Mouse (Mus musculus) cerebellum, postnatal 25 days (tissue): ENCODE measurements around the gene Rps19.

Experiments used
- DNase-seq, 2 experiments: peaks; one replicate each; pipeline ENCODE4 v3.0.0; 2021; ENCODE audit warnings: mixed read lengths in 2 of 2

The Rps19 gene

DNA sequence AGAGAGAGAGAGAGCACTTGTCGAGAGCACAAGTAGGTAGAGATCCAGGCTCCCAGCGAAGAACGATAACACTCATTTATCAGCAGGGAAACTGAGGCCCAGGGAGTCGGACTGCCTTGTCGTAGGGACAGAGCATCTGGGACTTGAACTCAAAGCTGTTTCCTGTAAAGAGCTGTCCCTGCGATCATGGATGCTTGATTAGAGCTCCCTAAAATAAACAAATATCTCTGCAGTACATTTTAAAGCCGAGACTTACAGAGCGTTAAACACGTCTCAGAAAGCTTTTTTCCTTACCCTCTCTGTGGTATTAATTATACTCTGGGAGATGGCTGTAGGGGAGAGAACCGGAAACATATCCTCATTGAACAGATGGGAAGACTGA lies 19.3 kb downstream of the Rps19 start:
- no peak for DNase-seq

DNA sequence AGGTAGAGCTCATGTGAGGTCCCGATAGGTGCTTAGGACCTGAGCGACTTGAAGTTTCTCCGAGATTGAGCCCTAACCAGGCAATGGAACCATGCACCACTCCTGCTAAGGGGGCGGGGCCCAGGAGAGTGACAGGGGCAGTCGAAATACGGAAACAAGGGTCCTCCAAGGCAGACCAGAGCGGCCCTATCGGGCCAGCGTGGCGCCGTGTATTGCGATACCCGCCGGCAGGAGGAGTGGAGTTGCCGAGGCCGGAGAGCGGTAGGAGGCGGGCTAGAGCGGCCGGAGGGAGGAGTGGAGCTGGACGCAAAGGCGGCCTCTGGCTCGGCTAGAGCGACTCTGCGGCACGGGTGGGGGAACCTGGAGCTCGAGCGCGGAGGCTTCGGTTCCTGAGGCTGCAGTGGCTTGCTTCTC lies 19.9 kb downstream of the Rps19 start:
- DNase-seq, result peak; percentile 95 to 98

DNA sequence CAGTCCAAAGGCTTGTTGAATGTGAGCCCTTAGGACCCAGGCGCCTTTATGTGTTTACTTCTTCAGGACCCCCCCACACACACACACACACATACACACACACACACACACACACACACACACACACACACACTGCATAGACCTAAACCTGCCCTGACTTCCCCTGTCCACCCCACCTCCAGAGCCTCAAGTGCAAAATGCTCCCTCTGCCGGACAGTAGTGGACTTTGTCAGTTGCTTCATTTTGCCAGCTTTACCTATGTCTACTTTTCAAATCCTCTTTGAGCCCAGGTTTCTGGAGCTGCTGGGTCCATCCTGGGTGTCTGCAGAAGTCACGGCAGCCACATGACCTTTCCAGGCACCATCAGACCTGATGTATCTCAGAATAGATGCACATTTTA lies 20.8 kb downstream of the Rps19 start:
- DNase-seq, result peak; percentile 72 to 82

DNA sequence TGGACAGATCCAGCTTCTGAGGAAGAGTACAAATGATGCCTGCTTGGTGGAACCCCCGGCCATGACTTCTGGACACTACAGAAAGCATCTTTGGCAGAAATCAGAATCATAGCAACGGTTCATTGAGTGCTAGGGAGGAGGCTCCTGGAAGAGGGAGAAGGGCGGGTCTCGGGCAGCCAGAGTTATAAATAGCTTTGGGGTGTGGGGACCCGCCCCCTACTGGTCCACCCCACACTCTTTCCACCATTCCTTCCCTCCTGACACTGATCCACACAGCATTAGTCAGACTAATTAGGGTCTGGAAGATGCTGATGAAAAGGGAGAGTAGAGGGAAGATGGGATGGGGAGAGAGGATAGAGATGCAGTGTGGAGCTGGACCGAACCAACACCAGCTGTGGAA lies 22.4 kb downstream of the Rps19 start:
- no peak for DNase-seq

DNA sequence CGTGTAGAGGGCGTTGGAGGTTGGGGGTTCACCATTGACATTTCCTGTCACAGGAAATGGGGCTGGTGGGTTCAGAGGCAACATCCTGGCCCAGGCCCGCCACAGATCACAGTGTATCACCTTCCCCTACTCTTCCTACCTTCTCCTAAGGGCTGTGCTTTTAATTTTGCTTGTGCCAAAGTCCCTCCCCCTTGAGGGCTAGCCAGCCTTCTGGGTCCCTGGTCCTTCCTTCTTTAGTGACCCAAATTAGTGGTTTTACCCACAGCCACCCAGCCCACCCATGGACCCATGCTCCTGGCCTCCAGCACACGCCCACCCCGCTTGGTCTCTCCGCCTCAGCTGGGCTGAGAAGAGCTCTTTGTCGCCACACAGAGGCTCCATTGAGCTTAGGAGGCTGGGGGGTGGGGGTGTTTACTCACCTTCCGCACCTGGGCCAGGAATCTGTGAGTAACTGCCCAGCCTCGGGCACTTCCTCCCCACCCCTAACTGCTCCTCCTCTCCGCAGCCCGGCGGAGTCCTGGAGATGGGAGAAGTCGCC lies 23.1 kb downstream of the Rps19 start:
- DNase-seq, result no peak

DNA sequence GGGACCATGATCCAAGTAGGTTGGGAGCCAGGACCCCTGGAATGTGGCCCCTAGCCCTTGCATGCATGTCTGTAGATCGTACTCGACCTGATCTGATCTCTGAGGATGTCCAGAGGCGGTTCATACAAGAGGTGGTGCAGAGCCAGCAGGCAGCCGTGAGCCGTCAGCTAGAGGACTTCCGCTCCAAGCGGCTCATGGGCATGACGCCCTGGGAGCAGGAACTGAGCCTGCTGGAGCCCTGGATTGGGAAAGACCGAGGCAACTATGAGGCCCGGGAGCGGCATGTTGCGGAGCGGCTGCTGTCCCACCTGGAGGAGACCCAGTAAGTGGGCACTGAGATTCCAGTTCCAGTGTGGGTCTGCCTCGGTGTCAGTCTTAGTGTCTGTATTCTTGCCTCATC lies 28.3 kb downstream of the Rps19 start:
- DNase-seq, result peak; percentile 57 to 66

DNA sequence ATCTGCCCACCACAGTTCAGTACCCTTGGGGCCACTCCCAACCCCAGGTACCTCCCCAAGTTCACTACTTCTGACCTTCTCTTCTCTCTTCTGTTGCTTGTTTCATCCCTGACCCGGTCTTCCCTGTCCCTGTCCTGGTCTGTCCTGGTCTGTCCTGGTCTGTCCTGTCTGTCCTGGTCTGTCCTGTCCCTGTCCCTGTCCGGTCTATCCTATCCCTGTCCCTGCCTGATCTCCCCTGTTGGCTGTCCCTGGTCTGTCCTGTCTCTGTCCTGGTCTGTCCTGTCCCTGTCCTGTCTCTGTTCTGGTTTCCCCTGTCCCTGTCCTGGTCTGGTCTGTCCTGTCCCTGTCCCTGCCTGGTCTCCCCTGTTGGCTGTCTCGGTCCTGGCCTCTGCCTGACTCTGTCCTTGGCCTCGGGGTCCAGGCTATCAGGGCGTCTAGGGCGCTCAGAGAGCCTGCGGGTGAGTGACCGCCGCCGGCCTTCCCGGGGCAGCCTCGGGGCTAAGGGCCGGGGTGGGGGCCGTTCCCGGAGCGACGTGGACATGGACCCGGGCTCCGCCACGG lies 34.7 kb downstream of the Rps19 start:
- DNase-seq, result no peak

DNA sequence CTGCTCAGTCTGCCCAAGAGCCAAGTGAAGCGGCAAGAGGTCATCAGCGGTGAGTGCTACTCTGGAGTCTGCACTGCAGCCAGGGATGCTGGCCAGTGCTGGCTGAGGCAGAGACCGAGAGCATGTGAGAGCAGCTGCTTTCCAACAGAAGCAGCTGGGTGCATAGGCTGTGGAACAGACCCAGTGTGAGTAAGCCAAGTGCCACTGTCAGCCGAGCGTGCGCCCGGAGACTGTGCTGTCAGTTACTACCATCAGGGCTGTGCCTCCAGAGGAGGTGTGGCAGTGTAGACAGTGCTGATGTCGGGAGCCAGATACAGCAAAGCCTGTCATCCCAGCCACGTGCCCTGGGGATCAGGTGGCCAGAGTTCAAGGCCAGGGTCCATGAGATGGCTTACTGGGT lies 35.6 kb downstream of the Rps19 start:
- peak; percentile 27 to 37 for DNase-seq

DNA sequence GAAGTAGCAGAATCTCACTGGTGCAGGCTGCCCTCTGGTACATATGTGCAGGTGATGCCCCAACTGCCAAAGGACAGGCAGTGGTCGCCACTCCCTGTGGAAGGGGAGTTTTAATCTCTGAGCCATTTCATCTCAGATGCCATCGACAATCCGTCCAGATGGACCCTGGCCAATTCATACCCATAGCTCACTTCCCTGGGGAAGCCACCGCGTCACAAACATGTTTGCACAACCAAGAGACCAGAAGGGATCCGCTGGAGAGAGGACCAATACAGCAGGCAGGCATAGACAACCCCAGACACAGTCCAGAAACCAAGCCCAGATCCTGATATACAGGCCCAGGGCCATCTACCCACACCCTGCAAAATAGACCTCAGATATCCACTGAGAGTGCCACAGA lies 46.3 kb downstream of the Rps19 start:
- DNase-seq, result no peak

DNA sequence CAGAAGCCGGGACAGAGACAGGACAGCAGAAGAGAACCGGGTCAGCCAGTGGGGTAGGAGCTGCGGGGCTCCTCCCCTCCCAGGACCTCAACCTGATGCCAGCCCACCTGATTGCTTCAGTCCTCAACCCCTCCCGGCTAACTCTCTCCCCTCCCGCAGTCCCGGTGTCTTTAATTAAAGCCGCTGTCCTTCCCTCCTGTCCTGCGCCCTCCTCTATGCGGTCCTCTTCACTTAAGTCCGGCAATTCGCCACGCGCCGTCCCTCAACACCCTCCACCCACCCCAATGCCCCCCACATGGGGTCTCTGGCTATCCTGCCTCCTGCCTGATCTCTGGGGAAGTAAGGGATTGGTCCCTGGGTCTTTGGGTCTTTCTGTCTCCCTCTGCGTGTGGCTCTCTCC lies 47.5 kb downstream of the Rps19 start:
- no peak for DNase-seq
